Mouse (Mus musculus): ENCODE data around the gene Otulin. TPM values are rescaled to one million over a fixed set of nuclear protein-coding genes. Genes with fewer than 3 reads are reported as not detected.
A peak's percentile ranks its signal among the peaks of the same experiment; 100 is the strongest.

Gene Otulin
- polyA plus RNA-seq, 1 experiment from 2014 or later = 28.1 TPM

DNA sequence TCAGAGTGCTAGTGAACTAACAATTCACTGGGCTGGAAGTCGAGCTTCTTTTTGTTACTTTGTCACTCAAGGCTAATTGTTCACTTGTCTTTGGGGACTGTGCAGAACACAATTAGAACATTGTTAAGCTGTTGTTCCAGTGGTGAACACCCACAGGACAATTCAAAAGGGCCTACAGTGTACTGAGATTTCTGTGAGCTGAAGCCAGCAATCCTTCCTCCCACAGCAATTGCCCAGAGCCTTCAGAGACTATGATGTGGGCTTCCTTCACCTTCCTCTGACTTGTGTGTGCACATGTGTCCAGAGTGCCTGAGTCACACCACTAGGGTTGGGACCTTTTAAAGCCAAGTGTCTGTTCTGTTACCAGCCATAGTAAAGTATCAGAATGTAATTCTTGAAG lies 113.6 kb downstream of the Otulin start:
- no peaks in the 10 kb centered on the region for H3K9me3 ChIP-seq
- 28% methylated on average over 1 of the region's 1 CpGs for WGBS
- H3K4me1 ChIP-seq (replicated peaks) = peaks cover 29% of the 10 kb centered on the region
- H3K4me3 ChIP-seq = no peak overlapping the region
- no peak for DNase-seq (ENCODE audit: low spot score)
- H3K27ac ChIP-seq = peak overlapping the region; percentile 50; the same call in 1 of the 2 replicates
- no peaks in the 10 kb centered on the region for H3K27me3 ChIP-seq (ENCODE audit: insufficient read depth, poor library complexity, severe bottlenecking)
- H3K36me3 ChIP-seq = no peaks in the 10 kb centered on the region

GRCm38 (mm10) chr15:27508982-27509381 lies 121.5 kb downstream of the Otulin start:
- no peak overlapping the region for H3K4me3 ChIP-seq
- 96% methylated on average over 17 of the region's 17 CpGs for WGBS

DNA sequence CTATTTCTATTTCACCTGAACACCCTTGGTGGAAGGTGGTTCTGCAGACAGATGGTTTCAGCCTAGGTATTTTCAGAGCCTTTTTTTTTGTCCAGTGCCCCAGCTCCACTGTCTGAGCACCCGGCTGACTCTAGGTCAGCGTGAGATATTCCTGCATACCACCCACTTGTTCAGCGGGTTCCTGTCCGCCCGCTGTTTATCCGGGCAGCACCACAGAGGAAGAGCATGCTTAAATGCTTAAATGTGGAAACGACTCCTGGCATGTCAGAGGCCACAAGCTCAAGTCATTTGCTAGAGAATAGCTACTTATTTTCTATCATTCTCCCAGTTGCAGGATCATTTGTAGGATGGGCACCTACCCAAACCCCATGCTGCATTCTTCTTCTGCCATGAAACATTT lies 122.3 kb downstream of the Otulin start:
- Histone ChIP-seq H3K27me3 (ENCODE audit: insufficient read depth, poor library complexity, severe bottlenecking) (no peaks in the 10 kb centered on the region), H3K36me3 (no peaks in the 10 kb centered on the region), H3K27ac (no peak overlapping the region), H3K9me3 (no peaks in the 10 kb centered on the region), H3K4me3 (no peak overlapping the region), H3K4me1 (replicated peaks) (peaks cover 20% of the 10 kb centered on the region)
- no peak for DNase-seq (ENCODE audit: low spot score)
- 95% methylated on average over 7 of the region's 7 CpGs for WGBS

More at GRCm38 (mm10) chr15:27508982-27509381, 121.5 kb downstream of the Otulin start:
- Histone ChIP-seq H3K27me3 (ENCODE audit: insufficient read depth, poor library complexity, severe bottlenecking) (no peaks in the 10 kb centered on the region), H3K4me1 (replicated peaks) (peaks cover 25% of the 10 kb centered on the region), H3K36me3 (no peaks in the 10 kb centered on the region), H3K9me3 (no peaks in the 10 kb centered on the region), H3K27ac (no peak overlapping the region)
- DNase-seq (ENCODE audit: low spot score) = no peak

DNA sequence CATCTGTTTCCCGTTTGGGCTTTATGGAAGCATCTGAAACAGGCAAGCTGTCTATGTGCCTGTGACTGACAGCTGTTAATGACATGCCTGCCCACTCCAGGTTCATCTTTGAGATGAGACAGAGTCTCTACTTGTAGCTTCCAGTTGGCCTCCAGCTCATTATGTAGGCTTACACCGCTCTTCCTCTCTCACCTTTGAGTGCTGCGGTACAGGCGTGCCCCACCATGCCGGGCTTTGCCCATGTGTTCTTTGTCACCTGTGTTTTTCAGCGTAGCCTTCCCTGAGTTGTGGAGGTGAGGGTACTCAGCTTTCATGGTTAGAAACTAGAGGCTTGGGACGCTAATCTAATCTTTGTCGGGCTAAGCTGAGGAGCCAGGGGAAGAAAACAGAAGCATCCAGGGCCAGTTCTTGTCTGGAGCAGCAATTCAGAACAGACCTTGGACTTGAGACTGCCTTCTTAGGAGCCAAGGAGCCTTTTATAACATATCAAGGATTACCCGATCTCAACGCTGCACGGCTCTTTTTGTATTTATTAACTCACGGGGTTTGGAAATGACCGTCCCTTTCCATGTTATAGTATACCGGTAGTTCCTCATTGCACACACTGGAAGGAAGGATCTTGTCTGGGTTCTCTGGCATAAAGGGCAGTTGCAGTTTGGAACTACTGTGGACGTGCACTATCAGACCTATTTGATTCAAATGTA lies 123.4 kb downstream of the Otulin start:
- Histone ChIP-seq H3K36me3 (no peaks in the 10 kb centered on the region), H3K4me1 (replicated peaks) (peaks cover 19% of the 10 kb centered on the region), H3K27me3 (ENCODE audit: insufficient read depth, poor library complexity, severe bottlenecking) (no peaks in the 10 kb centered on the region), H3K4me3 (no peak overlapping the region), H3K9me3 (no peaks in the 10 kb centered on the region), H3K27ac (no peak overlapping the region)
- DNase-seq (ENCODE audit: low spot score) = no peak
- 94% methylated on average over 15 of the region's 15 CpGs for WGBS

DNA sequence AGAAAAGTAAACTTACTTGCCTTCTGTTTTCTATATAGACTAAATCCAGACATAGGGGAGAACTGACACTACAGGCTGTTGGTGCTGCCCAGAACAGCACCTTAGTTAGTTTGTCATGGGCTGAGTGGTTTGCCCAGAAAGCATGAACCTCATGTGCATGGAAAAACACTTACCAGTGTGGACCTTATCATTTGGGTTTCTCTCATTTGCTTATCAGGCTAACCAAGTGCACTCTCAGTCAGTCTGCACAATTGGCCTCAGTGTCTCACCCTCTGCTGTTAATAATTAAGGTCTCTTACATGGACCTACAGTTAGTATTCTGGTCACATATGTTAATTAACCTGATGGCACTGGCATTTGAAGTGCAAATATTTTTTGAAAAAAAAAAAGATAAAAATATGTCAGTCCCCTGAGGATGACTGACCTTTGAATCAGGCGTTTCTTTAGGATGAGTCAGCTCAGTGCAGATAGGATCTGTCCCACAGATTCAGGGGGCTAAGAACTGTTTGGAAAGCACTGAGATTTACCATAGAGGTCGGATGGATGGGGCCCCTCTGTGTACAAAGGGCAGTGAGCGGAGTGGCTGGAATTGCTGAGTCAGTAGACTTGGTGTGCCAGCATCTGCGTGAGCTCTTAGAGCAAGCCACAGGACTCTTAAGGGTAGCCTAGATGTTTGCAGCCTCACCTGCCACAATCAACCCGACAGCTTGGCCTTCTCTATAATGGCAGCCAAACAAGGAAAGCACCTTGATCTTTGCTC lies 124.2 kb downstream of the Otulin start:
- Histone ChIP-seq H3K9me3 (no peaks in the 10 kb centered on the region), H3K4me1 (replicated peaks) (peaks cover 19% of the 10 kb centered on the region), H3K27ac (no peak overlapping the region), H3K4me3 (no peak overlapping the region), H3K27me3 (ENCODE audit: insufficient read depth, poor library complexity, severe bottlenecking) (no peaks in the 10 kb centered on the region), H3K36me3 (no peaks in the 10 kb centered on the region)
- DNase-seq (ENCODE audit: low spot score) = no peak
- WGBS = 64% methylated on average over 5 of the region's 5 CpGs

GRCm38 (mm10) chr15:27503801-27504730 lies 126.4 kb downstream of the Otulin start:
- Histone ChIP-seq H3K4me3 (no peak overlapping the region), H3K27ac (no peak overlapping the region), H3K36me3 (no peaks in the 10 kb centered on the region), H3K9me3 (no peaks in the 10 kb centered on the region), H3K4me1 (replicated peaks) (peaks cover 19% of the 10 kb centered on the region), H3K27me3 (ENCODE audit: insufficient read depth, poor library complexity, severe bottlenecking) (no peaks in the 10 kb centered on the region)
- WGBS = 85% methylated on average over 20 of the region's 20 CpGs
- DNase-seq (ENCODE audit: low spot score) = no peak

DNA sequence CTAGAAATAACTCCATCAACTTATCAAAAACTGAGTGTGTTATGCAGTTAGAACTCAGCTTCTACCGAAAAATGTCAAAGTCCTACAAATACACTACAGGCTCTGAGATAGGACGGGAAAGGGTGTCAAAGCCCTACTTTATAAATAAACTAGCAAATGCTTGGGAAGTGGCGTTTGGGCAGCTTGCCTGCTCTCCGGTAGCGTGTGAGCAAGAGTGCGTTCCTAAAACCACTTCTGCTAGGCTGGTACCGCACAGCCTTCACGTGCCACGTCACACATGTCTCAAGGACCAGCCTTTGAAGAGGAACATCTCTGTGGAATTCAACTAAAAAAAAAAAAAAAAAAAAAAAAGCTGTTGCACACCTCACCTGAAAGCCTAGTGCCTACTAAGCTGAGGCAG lies 127.3 kb downstream of the Otulin start:
- Histone ChIP-seq H3K27ac (no peak overlapping the region), H3K27me3 (ENCODE audit: insufficient read depth, poor library complexity, severe bottlenecking) (no peaks in the 10 kb centered on the region), H3K9me3 (no peaks in the 10 kb centered on the region), H3K36me3 (no peaks in the 10 kb centered on the region), H3K4me3 (no peak overlapping the region), H3K4me1 (replicated peaks) (peaks cover 19% of the 10 kb centered on the region)
- 89% methylated on average over 9 of the region's 9 CpGs for WGBS
- no peak for DNase-seq (ENCODE audit: low spot score)

DNA sequence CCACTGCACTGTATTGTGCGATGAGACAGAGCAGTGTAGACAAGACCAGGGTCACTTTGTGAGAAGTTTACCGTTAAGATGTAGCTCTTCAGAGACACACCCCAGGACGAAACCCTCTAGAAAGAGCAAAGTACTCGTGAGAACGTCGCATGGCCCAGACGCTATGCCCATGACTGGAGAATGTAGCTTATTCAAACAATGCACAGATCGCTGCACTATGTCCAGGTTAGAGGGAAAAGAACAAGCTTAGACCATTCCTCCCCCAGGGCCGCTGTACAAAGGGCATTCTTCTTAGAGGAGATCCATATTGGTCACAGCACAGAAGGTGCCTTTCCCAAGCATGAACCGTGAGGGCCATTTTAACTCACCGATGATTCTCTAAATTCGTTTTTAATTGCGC lies 128.2 kb downstream of the Otulin start:
- Histone ChIP-seq H3K27me3 (ENCODE audit: insufficient read depth, poor library complexity, severe bottlenecking) (no peaks in the 10 kb centered on the region), H3K27ac (no peak overlapping the region), H3K4me1 (replicated peaks) (peaks cover 27% of the 10 kb centered on the region), H3K36me3 (no peaks in the 10 kb centered on the region), H3K9me3 (no peaks in the 10 kb centered on the region), H3K4me3 (no peak overlapping the region)
- WGBS = 88% methylated on average over 13 of the region's 13 CpGs
- no peak for DNase-seq (ENCODE audit: low spot score)

DNA sequence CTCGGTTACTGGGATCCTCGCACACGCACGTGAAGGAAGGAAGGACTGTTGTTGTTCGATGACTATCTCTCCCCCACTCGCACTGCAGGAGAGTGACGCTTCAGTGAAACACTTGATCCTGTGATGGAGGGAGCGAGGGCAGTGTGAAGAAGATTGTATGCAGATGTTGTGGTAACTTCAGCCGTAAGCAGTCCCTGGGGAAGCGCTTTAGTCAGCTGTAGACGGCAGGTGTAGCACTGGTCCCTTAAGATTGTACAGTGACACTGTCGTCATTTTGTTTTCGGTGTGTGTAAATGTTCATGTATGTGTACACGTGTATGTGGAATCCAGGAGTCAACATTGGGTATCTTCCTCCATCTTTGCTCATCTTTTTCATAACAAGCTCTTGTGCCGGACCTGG lies 130.1 kb downstream of the Otulin start:
- Histone ChIP-seq H3K27ac (no peak overlapping the region), H3K27me3 (ENCODE audit: insufficient read depth, poor library complexity, severe bottlenecking) (no peaks in the 10 kb centered on the region), H3K36me3 (no peaks in the 10 kb centered on the region), H3K4me1 (replicated peaks) (peaks cover 34% of the 10 kb centered on the region), H3K4me3 (no peak overlapping the region), H3K9me3 (no peaks in the 10 kb centered on the region)
- DNase-seq (ENCODE audit: low spot score) = no peak
- 79% methylated on average over 15 of the region's 15 CpGs for WGBS

DNA sequence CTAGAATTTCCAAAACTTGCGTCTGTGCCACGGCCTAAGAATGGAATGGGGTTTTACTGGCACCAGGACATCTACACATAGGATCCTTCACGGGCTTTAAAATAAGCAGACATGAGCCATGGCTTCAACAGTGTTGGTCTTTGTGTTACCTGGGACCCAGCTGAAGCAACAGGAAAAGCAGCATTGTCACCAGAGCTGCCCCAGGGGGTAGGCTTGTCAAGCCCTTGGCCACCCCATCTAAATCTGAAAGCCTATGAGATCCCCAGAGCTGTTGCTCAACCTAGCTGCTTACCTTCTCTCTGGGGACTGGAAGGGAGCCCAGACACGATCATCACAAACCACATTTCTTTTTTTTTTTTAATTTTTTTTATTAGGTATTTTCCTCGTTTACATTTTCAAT lies 132.4 kb downstream of the Otulin start:
- no peak for DNase-seq (ENCODE audit: low spot score)
- H3K9me3 ChIP-seq = no peaks in the 10 kb centered on the region
- peaks cover 55% of the 10 kb centered on the region for H3K4me1 ChIP-seq (replicated peaks)
- H3K36me3 ChIP-seq = no peaks in the 10 kb centered on the region
- no peak overlapping the region for H3K4me3 ChIP-seq
- peaks cover 3% of the 10 kb centered on the region; the same call in 1 of the 2 replicates for H3K27me3 ChIP-seq (ENCODE audit: insufficient read depth, poor library complexity, severe bottlenecking)
- peak overlapping the region; percentile 82; the same call in 1 of the 2 replicates for H3K27ac ChIP-seq
- 85% methylated on average over 5 of the region's 5 CpGs for WGBS

DNA sequence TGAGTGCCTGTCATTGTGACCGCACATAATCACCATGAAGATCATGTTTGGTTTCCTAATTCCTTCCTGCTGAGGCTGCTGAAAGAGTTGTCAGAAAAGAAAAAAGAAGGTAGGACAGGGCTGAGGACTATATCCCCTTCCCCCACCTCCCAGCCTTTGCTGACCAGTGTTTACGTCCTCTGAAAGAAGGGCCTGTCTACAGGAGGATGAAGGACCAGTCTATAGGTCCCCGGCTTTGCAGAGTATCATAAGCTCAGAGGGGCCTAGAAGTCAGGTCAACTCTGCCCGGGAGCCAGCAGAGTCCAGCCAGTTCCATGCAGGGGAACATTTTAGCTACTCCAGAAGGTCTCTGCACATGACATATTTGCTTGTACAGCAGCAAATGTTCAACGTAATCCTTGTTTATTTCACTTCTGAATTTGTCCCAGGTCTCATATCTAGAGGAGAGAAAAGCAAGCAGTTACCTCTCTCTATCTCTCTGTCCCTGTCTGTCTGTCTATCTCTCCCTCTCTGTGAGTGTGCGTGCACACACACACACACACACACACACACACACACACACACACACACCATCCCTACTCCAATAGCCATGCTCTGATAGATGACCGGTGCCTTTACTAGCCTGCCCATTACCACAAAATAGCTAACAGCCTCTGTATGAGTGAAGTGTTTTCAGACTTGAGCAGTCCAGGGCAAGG lies 133.0 kb downstream of the Otulin start:
- Histone ChIP-seq H3K27ac (peak overlapping the region; percentile 82), H3K27me3 (ENCODE audit: insufficient read depth, poor library complexity, severe bottlenecking) (peaks cover 3% of the 10 kb centered on the region; the same call in 1 of the 2 replicates), H3K4me1 (replicated peaks) (peaks cover 56% of the 10 kb centered on the region), H3K9me3 (no peaks in the 10 kb centered on the region), H3K36me3 (no peaks in the 10 kb centered on the region), H3K4me3 (no peak overlapping the region)
- peak; percentile 20 for DNase-seq (ENCODE audit: low spot score)
- WGBS = 52% methylated on average over 7 of the region's 7 CpGs

DNA sequence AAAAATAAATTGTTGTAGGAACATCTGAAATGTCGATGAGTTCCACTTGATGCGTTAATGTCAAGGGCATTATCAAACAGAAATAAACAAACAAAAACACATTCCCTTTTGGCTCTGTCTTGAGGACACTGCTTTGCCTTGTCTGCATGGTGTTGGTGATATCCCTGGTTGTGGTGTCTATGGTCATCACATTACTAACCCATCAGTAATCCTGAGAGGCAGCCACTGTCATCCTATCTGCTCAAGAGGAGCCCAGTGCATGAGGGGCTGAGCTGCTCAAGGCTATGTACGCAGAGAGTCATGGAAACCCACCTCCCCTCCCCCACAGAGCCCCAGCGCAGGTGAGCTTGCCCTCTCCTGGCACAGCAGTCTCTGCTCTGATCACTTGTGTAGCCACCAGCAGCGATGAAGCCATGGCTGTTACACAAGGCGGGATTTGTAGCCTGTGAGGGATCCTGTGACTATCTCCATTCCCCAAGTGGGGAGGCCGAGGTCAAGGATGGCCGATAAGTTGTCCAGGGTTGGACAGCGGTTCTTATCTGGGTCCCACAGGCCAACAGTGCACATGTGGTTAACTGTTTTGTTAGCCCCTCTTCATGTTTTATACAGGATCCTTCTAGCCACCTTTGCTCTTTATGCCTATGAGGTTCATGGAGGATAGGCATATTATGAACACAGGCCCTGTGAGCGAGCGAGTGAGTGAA lies 133.7 kb downstream of the Otulin start:
- Histone ChIP-seq H3K27ac (peak overlapping the region; percentile 82), H3K27me3 (ENCODE audit: insufficient read depth, poor library complexity, severe bottlenecking) (peaks cover 3% of the 10 kb centered on the region; the same call in 1 of the 2 replicates), H3K36me3 (no peaks in the 10 kb centered on the region), H3K4me3 (no peak overlapping the region), H3K4me1 (replicated peaks) (peaks cover 56% of the 10 kb centered on the region), H3K9me3 (no peaks in the 10 kb centered on the region)
- 71% methylated on average over 11 of the region's 11 CpGs for WGBS
- no peak for DNase-seq (ENCODE audit: low spot score)

Data from hindbrain, embryonic 10.5 days (tissue).